Mouse (Mus musculus) cerebellum, adult 9-10 months (tissue): ENCODE measurements around the gene Ubr3.

Experiments used
- DNase-seq: peaks from one replicate; pipeline ENCODE4 v3.0.0; 2022

The Ubr3 gene

GRCm38 (mm10) chr2:70037221-70037620, 140.2 kb downstream of the Ubr3 start:
- no peak for DNase-seq

- no peak for DNase-seq
Observed at GRCm38 (mm10) chr2:70038752-70039151, 141.7 kb downstream of the Ubr3 start, which contains the start of gene Myo3b. Gene Myo3b (plus strand): TSS chr2:70039126.

GRCm38 (mm10) chr2:70044466-70044865, 147.4 kb downstream of the Ubr3 start:
- DNase-seq: no peak

- DNase-seq: no peak
Observed at GRCm38 (mm10) chr2:70047868-70048267, 150.8 kb downstream of the Ubr3 start.

- DNase-seq: no peak
Observed at GRCm38 (mm10) chr2:70053803-70054202, 156.8 kb downstream of the Ubr3 start.

GRCm38 (mm10) chr2:70058201-70058600, 161.2 kb downstream of the Ubr3 start:
- DNase-seq: no peak

- DNase-seq: no peak
Observed at GRCm38 (mm10) chr2:70060359-70061345, 163.6 kb downstream of the Ubr3 start.

- no peak for DNase-seq
Observed at GRCm38 (mm10) chr2:70065116-70065515, 168.1 kb downstream of the Ubr3 start.

GRCm38 (mm10) chr2:70065729-70066300, 168.8 kb downstream of the Ubr3 start:
- DNase-seq: no peak

GRCm38 (mm10) chr2:70066338-70067022, 169.4 kb downstream of the Ubr3 start:
- DNase-seq: no peak

GRCm38 (mm10) chr2:70069861-70070260, 172.8 kb downstream of the Ubr3 start:
- DNase-seq: no peak
